Mouse (Mus musculus) heart, postnatal 4 days (tissue): ENCODE data around the gene Faim2. TPM values are rescaled to one million over a fixed set of nuclear protein-coding genes. Genes with fewer than 3 reads are reported as not detected.
A peak's percentile ranks its signal among the peaks of the same experiment; 100 is the strongest.

Experiments
- DNase-seq: peaks from one replicate; pipeline ENCODE4 v3.0.0; 2021
- total RNA-seq, 2 experiments: library from RNA; stranded (reverse); gene quantifications; 2 replicates each; pipeline ENCODE4 v1.2.3; 2021

The Faim2 gene
- total RNA-seq, 2 experiments from 2014 or later, result not detected

- peak; percentile 96 for DNase-seq
Measured at GRCm38 (mm10) chr15:99457606-99458401, 70.2 kb downstream of the Faim2 start, which contains the start of gene Nckap5l. Nckap5l (minus strand) TSS chr15:99457748.

GRCm38 (mm10) chr15:99456963-99457605 lies 70.9 kb downstream of the Faim2 start:
- DNase-seq, result peak; percentile 75

- no peak for DNase-seq
Measured at GRCm38 (mm10) chr15:99456338-99456962, 71.5 kb downstream of the Faim2 start.

- DNase-seq, result no peak
Measured at GRCm38 (mm10) chr15:99455415-99455814, 72.5 kb downstream of the Faim2 start.

GRCm38 (mm10) chr15:99454585-99455279 lies 73.2 kb downstream of the Faim2 start:
- no peak for DNase-seq

GRCm38 (mm10) chr15:99453153-99453900 lies 74.6 kb downstream of the Faim2 start:
- no peak for DNase-seq

- DNase-seq, result no peak
Measured at GRCm38 (mm10) chr15:99449751-99450280, 78.1 kb downstream of the Faim2 start.

GRCm38 (mm10) chr15:99449131-99449750 lies 78.7 kb downstream of the Faim2 start:
- DNase-seq, result peak; percentile 73

Other genes with a start within 250 kb of the Faim2 start
- 10 to 100 TPM; 36.5 to 41.4 TPM for gene Prpf40b, start 233.1 kb downstream of the Faim2 start, total RNA-seq
- under 1 TPM in 1 of 2 experiments, not detected in 1; 0.17 TPM for gene Fam186b, start 232.3 kb downstream of the Faim2 start, total RNA-seq
- 10 to 100 TPM; 42.6 to 44.4 TPM for gene Fmnl3, start 157.7 kb downstream of the Faim2 start, total RNA-seq
- gene Tmbim6, start 135.3 kb downstream of the Faim2 start, total RNA-seq, result 100 to 1,000 TPM; 197 to 201 TPM
- 10 to 100 TPM; 20.0 to 23.6 TPM for gene Nckap5l, start 70.4 kb downstream of the Faim2 start, total RNA-seq
- 1 to 10 TPM; 4.9 to 5.0 TPM for gene Bcdin3d, start 53.4 kb downstream of the Faim2 start, total RNA-seq
- not detected for gene Aqp2, start 50.9 kb upstream of the Faim2 start, total RNA-seq
- under 1 TPM in 1 of 2 experiments, not detected in 1; 0.57 TPM for gene Aqp5, start 62.6 kb upstream of the Faim2 start, total RNA-seq
- gene Aqp6, start 73.2 kb upstream of the Faim2 start, total RNA-seq, result not detected
- gene Racgap1, start 123.5 kb upstream of the Faim2 start, total RNA-seq, result 10 to 100 TPM; 88.5 to 98.7 TPM
- gene Asic1, start 142.2 kb upstream of the Faim2 start, total RNA-seq, result 1 to 10 TPM in 1 of 2 experiments, under 1 TPM in 1; 0.77 to 1.0 TPM
- gene Smarcd1, start 174.0 kb upstream of the Faim2 start, total RNA-seq, result 10 to 100 TPM; 46.5 to 47.7 TPM
- gene Gm17349, start 177.3 kb upstream of the Faim2 start, total RNA-seq, result 1 to 10 TPM; 3.7 to 4.8 TPM
- gene Gpd1, start 189.3 kb upstream of the Faim2 start, total RNA-seq, result 10 to 100 TPM; 24.5 to 26.4 TPM
- gene Cox14, start 197.5 kb upstream of the Faim2 start, total RNA-seq, result 100 to 1,000 TPM; 150 to 159 TPM
- 10 to 100 TPM; 29.3 to 31.3 TPM for gene Cers5, start 244.7 kb upstream of the Faim2 start, total RNA-seq